Mouse (Mus musculus) limb, embryonic 13.5 days (tissue): Measurements from ENCODE around the gene Hao2. TPM values are rescaled to one million over a fixed set of nuclear protein-coding genes. Genes with fewer than 3 reads are reported as not detected.

Source experiments
- ATAC-seq: fragments of 200-750 bp; cut with Nextera tagmentation; 2 replicates; pipeline ENCODE4 v1.8.0; 2017; ENCODE audit warnings: low read depth, moderate number of reproducible peaks, moderate TSS enrichment; ENCODE audit not compliant: low FRiP score
- H3K27ac ChIP-seq: fragments of 300-500 bp; sonication (generic); 2 replicates; pipeline ENCODE4 v1.5.1; 2015; ENCODE audit warnings: inconsistent platforms, mild to moderate bottlenecking, moderate library complexity
- H3K27me3 ChIP-seq: fragments of 300-500 bp; sonication (generic); 2 replicates; pipeline ENCODE4 v1.6.1; 2015; ENCODE audit warnings: mild to moderate bottlenecking, inconsistent platforms
- H3K36me3 ChIP-seq: fragments of 300-500 bp; sonication (generic); 2 replicates; pipeline ENCODE4 v1.6.1; 2015; ENCODE audit warnings: inconsistent platforms, mild to moderate bottlenecking, moderate library complexity
- H3K4me1 ChIP-seq: fragments of 300-500 bp; sonication (generic); 2 replicates; pipeline ENCODE4 v1.6.1; 2015; ENCODE audit warnings: inconsistent platforms
- H3K4me2 ChIP-seq: fragments of 300-500 bp; sonication (generic); replicated peaks from 2 replicates; pipeline ENCODE4 v1.6.1; 2015; ENCODE audit warnings: inconsistent platforms, mild to moderate bottlenecking, moderate library complexity
- H3K4me3 ChIP-seq: fragments of 300-500 bp; sonication (generic); 2 replicates; pipeline ENCODE4 v1.5.1; 2015; ENCODE audit warnings: moderate library complexity, mild to moderate bottlenecking, inconsistent platforms
- H3K9ac ChIP-seq: fragments of 300-500 bp; sonication (generic); 2 replicates; pipeline ENCODE4 v1.6.1; 2015; ENCODE audit warnings: mild to moderate bottlenecking, inconsistent platforms
- H3K9me3 ChIP-seq: fragments of 300-500 bp; sonication (generic); 2 replicates; pipeline ENCODE4 v1.6.1; 2016; ENCODE audit warnings: inconsistent platforms
- WGBS: fragments of 180-500 bp; shearing (Covaris S2); methylation state at CpG from one replicate; pipeline ENCODE4 v1.1.7; 2015; 5-methylcytosine and 5-hydroxymethylcytosine counted together
- polyA plus RNA-seq: library from polyadenylated mRNA; unstranded; fragments of >200 nt; fragmentation: Nextera tagmentation; extraction: Ambion mirVana; gene quantifications from 2 replicates; pipeline ENCODE4 v1.2.1, GENCODE M21; 2015

Hao2 gene
- polyA plus RNA-seq, 1 experiment from 2014 or later, result 0.06 TPM

DNA sequence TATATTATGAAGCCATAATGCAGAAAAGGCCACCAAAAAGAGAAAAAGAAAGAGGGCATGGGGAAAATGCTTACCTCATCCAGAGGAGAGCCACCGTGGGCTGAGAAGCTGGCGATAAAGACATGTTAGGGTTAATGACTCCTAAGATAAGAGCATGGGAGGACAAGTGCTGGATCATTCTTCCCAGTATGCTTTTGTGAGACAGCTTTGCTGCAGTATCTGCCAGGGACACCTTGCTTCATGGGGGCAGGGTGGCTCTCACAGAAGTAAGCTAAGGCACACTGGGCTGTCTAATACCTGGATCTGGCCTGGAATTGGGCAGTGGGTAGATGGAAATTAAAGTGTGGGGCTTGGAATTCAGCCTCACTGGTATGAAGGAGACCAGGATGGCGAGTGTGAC lies 37.9 kb downstream of the Hao2 start:
- Histone ChIP-seq H3K9ac (no peak overlapping the region), H3K4me1 (no peaks in the 10 kb centered on the region), H3K9me3 (no peaks in the 10 kb centered on the region), H3K36me3 (no peaks in the 10 kb centered on the region), H3K4me3 (no peak overlapping the region), H3K4me2 (no peak overlapping the region), H3K27me3 (no peaks in the 10 kb centered on the region), H3K27ac (no peak overlapping the region)
- no peak for ATAC-seq
- 81% methylated on average over 3 of the region's 3 CpGs for WGBS

DNA sequence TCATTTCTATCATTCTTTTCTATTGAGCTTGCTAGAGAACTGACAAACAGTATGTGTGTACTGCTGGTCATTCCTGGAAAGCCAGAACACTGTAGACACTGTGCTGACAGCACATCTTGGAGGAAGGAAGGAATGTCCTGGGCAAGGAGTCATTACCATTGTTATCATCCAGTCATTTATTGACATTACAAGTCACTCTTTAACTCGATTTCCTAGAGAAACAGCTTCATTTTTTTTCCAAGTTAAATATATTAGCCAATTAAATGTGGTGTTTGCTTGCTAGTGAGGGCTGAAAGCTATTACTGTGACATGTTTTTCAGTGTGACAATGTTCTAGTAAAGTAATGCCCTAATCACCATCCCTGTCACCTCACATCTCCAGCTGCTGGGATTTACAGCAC lies 39.4 kb downstream of the Hao2 start:
- Histone ChIP-seq H3K9ac (no peak overlapping the region), H3K27me3 (no peaks in the 10 kb centered on the region), H3K4me3 (no peak overlapping the region), H3K4me1 (no peaks in the 10 kb centered on the region), H3K36me3 (no peaks in the 10 kb centered on the region), H3K27ac (no peak overlapping the region), H3K4me2 (no peak overlapping the region), H3K9me3 (no peaks in the 10 kb centered on the region)
- WGBS, result 32% methylated on average over 1 of the region's 1 CpGs
- ATAC-seq, result no peak

DNA sequence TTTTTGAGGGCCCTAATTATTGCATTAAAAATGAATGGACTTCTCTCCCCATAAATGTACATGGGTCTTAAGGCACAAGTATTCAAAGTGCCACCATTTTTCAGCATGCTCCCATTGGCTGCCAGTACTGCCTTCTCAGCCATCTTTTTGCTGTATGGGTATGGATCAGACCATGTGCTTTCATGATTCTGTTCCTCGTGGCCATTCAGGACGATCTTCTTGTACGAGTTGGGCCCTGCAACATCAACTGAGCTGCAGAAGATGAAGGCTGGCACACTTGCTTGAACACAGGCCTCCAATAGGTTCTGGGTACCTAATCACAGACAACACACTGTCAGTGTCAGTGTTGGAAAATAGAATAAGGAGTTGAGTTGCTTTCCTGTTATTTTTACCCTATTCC lies 40.0 kb downstream of the Hao2 start:
- no peak overlapping the region for H3K27ac ChIP-seq
- no peaks in the 10 kb centered on the region for H3K9me3 ChIP-seq
- no peak for ATAC-seq
- H3K4me3 ChIP-seq, result no peak overlapping the region
- H3K36me3 ChIP-seq, result no peaks in the 10 kb centered on the region
- H3K9ac ChIP-seq, result no peak overlapping the region
- H3K4me2 ChIP-seq, result no peak overlapping the region
- 93% methylated on average over 3 of the region's 3 CpGs for WGBS
- H3K27me3 ChIP-seq, result no peaks in the 10 kb centered on the region
- H3K4me1 ChIP-seq, result no peaks in the 10 kb centered on the region

DNA sequence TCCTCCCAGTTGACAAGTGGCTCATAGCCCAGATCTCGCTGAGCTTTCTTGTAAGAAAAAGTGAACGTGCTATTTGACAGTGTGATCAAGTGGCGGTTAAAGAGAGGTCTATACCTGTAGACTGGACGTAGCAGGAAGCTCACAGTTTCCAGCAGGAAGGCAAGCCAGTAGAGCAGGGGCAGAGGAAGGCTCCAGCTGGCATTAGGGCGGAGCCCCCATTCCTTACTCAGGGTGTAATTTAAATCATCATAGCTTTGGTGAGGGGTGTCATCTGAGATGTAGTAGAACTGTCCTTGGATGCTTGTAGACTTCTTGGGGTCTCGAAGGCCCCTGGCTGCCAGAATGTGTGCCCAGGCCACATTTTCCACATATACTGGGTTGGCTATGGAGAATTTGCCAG lies 40.4 kb downstream of the Hao2 start:
- H3K4me2 ChIP-seq, result no peak overlapping the region
- H3K9me3 ChIP-seq, result no peaks in the 10 kb centered on the region
- H3K27ac ChIP-seq, result no peak overlapping the region
- no peaks in the 10 kb centered on the region for H3K36me3 ChIP-seq
- no peak for ATAC-seq
- H3K4me1 ChIP-seq, result no peaks in the 10 kb centered on the region
- WGBS, result 81% methylated on average over 6 of the region's 6 CpGs
- no peak overlapping the region for H3K9ac ChIP-seq
- no peaks in the 10 kb centered on the region for H3K27me3 ChIP-seq
- H3K4me3 ChIP-seq, result no peak overlapping the region

DNA sequence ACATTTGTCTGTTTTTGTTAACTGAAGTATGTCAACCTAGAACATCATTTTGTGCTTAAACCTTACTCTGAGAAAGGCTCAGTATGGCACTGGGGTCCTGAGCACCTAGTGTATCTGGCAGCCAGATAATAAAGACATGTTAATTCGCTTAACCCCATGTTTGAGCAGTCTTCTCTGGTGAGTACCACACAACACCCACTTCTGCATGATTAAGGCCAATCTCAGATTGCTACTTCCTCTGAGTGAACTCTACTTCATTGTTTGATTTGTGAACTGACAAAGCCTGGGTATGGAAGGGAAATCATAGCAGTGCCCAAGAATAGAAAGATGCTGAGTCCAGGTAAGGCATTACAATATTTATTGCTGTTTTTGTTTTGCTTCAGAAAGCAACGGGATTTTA lies 41.2 kb downstream of the Hao2 start:
- no peaks in the 10 kb centered on the region for H3K27me3 ChIP-seq
- no peak overlapping the region for H3K27ac ChIP-seq
- H3K4me3 ChIP-seq, result no peak overlapping the region
- no peak overlapping the region for H3K9ac ChIP-seq
- no peaks in the 10 kb centered on the region for H3K4me1 ChIP-seq
- H3K36me3 ChIP-seq, result no peaks in the 10 kb centered on the region
- no peak for ATAC-seq
- H3K4me2 ChIP-seq, result no peak overlapping the region
- 74% methylated on average over 2 of the region's 2 CpGs for WGBS
- H3K9me3 ChIP-seq, result no peaks in the 10 kb centered on the region

DNA sequence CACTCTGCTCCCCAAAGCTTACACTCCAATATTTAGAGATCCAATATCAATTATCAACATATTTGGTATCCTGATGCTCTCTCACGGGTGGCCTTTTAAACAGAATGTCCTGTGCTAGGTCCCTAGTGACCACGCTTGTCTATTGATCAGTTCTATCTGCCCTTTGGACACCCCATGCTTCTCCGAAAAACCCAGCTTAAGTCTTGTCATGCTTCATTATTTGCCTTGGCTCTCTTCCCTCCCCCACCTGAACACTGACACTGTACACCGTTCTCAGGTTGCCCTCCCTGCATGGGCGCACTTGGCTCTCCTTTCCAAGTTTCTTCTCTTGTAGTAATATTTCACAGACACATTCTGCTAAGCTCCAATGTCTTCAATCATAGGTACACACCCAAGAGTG lies 42.8 kb downstream of the Hao2 start:
- Histone ChIP-seq H3K27me3 (no peaks in the 10 kb centered on the region), H3K4me3 (no peak overlapping the region), H3K4me1 (no peaks in the 10 kb centered on the region), H3K4me2 (no peak overlapping the region), H3K27ac (no peak overlapping the region), H3K9ac (no peak overlapping the region), H3K36me3 (no peaks in the 10 kb centered on the region), H3K9me3 (no peaks in the 10 kb centered on the region)
- WGBS, result 81% methylated on average over 5 of the region's 5 CpGs
- ATAC-seq, result no peak

DNA sequence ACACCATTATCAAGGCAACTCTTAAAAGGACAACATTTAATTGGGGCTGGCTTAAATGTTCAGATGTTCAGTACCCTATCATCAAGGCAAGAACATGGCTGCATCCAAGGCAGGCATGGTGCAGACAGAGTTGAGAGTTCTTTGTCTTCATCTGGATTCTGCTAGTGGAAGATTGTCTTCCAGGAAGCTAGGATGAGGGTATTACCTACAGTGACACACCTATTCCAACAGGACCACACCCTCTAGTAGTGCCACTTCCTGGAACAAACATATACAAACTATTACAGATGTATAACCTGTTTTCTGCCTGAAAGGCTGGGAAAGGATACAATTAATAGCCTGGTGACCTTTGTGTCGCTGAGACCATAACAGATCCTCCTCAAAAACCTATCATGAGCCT lies 44.1 kb downstream of the Hao2 start:
- ATAC-seq, result no peak
- Histone ChIP-seq H3K9ac (no peak overlapping the region), H3K27ac (no peak overlapping the region)

More for the DNA sequence above, 44.1 kb downstream of the Hao2 start:
- Histone ChIP-seq H3K4me3 (no peak overlapping the region), H3K4me2 (no peak overlapping the region), H3K27me3 (no peaks in the 10 kb centered on the region), H3K4me1 (no peaks in the 10 kb centered on the region), H3K36me3 (no peaks in the 10 kb centered on the region), H3K9me3 (no peaks in the 10 kb centered on the region)
- 89% methylated on average over 1 of the region's 1 CpGs for WGBS

Other genes starting within 250 kb of the Hao2 start
- not detected in 2 replicates for gene Hsd3b2, start 168.7 kb downstream of the Hao2 start, polyA plus RNA-seq
- gene Hsd3b3, start 130.1 kb downstream of the Hao2 start, polyA plus RNA-seq, result 0.08 TPM in 1 of 2 replicates, not detected in the other
- 16.3 and 17.4 TPM in 2 replicates for gene Hsd3b6, start 78.8 kb downstream of the Hao2 start, polyA plus RNA-seq
- not detected in 2 replicates for gene Hsd3b1, start 33.4 kb downstream of the Hao2 start, polyA plus RNA-seq
- gene Wars2, start 247.8 kb upstream of the Hao2 start, polyA plus RNA-seq, result 8.8 and 9.8 TPM in 2 replicates